Mouse (Mus musculus) cerebellum, adult (tissue): ENCODE results near the gene Nle1.
A peak's percentile ranks its signal among the peaks of the same experiment; 100 is the strongest.
"Not testable (repeated sequence)": the region's sequence is repeated elsewhere in the genome, so short reads cannot be mapped to it uniquely, and the experiment has no call there.

ENCODE experiments used
- ATAC-seq: cut with Nextera tagmentation; 2 replicates; pipeline ENCODE4 v1.9.2; 2017; ENCODE audit warnings: mild to moderate bottlenecking, moderate library complexity, mixed read lengths; ENCODE audit not compliant: insufficient number of reproducible peaks, low FRiP score, low TSS enrichment

The Nle1 gene

GRCm38 (mm10) chr11:82907651-82908607 lies at the start of gene Nle1:
Nle1 (minus strand) TSS chr11:82908411.
- ATAC-seq = peak; percentile 81

- no peak for ATAC-seq
Measured at GRCm38 (mm10) chr11:82956925-82957324, 48.7 kb upstream of the Nle1 start.

GRCm38 (mm10) chr11:82954631-82955030 lies 46.4 kb upstream of the Nle1 start:
- no peak for ATAC-seq

- ATAC-seq = no peak
Measured at GRCm38 (mm10) chr11:82952612-82953542, 44.7 kb upstream of the Nle1 start.

- ATAC-seq = no peak
Measured at GRCm38 (mm10) chr11:82951865-82952611, 43.8 kb upstream of the Nle1 start.

- ATAC-seq = no peak
Measured at GRCm38 (mm10) chr11:82950736-82951481, 42.7 kb upstream of the Nle1 start, which contains the start of gene Slfn5. Slfn5 (plus strand) TSS chr11:82951349.

- ATAC-seq = no peak
Measured at GRCm38 (mm10) chr11:82949036-82949435, 40.8 kb upstream of the Nle1 start.

GRCm38 (mm10) chr11:82947457-82947856 lies 39.2 kb upstream of the Nle1 start:
- ATAC-seq = no peak

GRCm38 (mm10) chr11:82945636-82946035 lies 37.4 kb upstream of the Nle1 start:
- no peak for ATAC-seq

- no peak for ATAC-seq
Measured at GRCm38 (mm10) chr11:82943336-82943735, 35.1 kb upstream of the Nle1 start.

GRCm38 (mm10) chr11:82933186-82933585 lies 25.0 kb upstream of the Nle1 start:
- no peak for ATAC-seq

GRCm38 (mm10) chr11:82931671-82932450 lies 23.6 kb upstream of the Nle1 start:
- not testable (repeated sequence) for ATAC-seq

GRCm38 (mm10) chr11:82931161-82931560 lies 22.9 kb upstream of the Nle1 start:
- ATAC-seq = not testable (repeated sequence)

- ATAC-seq = not testable (repeated sequence)
Measured at GRCm38 (mm10) chr11:82930391-82930955, 22.3 kb upstream of the Nle1 start.

- no peak for ATAC-seq
Measured at GRCm38 (mm10) chr11:82929633-82929950, 21.4 kb upstream of the Nle1 start.

GRCm38 (mm10) chr11:82928897-82929632 lies 20.9 kb upstream of the Nle1 start:
- no peak for ATAC-seq

GRCm38 (mm10) chr11:82923910-82924309 lies 15.7 kb upstream of the Nle1 start:
- not testable (repeated sequence) for ATAC-seq

- no peak for ATAC-seq
Measured at GRCm38 (mm10) chr11:82921691-82922090, 13.5 kb upstream of the Nle1 start.
